Mouse (Mus musculus): ENCODE data around the gene Icosl.
"Not testable (repeated sequence)": the region's sequence is repeated elsewhere in the genome, so short reads cannot be mapped to it uniquely, and the experiment has no call there.

The Icosl gene

DNA sequence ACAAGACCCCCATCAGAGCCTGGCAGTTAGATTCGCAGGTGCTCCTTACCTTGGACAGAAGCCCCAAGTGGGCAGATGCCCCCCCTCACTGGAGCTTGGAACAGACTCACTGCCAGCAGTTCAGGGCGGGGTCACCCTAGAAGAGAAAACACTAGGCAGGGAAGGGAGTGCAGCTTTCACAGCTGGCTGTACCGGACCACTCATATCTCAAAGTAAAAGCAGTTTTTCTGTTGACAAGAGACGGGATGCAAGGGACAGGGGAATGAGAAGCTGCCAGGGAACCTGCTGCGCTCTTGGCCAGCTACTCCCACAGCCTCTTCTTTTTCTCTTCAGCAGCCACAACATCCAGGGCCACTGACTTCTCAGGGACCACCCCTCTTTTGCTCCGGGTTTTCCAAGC is 55.0 kb downstream of the Icosl start:
- DNase-seq = peak; percentile 36

DNA sequence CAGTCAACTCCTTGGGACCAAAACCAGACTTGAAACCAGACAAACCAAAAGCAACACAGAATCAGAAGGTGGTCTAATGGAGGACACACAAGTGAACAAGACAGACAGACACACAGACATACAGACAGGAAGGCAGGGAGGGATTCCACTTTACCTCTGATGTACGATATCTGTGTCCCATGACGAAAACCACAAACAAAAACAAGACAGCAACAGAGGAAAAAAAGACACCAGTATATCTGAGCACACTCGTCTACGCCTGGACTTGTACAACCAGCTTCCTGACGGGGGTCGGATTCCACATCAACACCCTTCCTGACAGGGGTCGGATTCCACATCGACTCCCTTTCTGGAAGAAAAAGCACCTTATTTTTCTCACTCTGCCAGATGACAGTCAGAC is 56.0 kb downstream of the Icosl start:
- not testable (repeated sequence) for DNase-seq

DNA sequence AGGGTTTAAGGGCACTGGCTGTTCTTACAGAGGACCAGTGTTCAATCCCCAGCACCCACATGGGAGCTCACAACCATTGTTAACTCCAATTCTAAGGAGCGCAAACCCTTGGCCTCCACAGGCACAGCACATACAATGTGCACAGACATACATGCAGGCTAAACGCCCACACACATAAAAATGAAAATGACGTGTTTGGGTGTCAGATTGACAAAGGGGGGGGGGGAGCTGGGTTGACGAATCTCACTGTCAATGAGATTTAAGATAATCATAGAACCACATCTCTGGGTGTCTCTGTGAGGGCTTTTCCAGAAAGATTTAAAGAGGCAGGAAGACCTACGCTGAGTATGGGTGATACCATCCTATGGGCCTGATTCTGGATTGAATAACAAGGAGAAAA is 57.2 kb downstream of the Icosl start:
- DNase-seq = no peak

DNA sequence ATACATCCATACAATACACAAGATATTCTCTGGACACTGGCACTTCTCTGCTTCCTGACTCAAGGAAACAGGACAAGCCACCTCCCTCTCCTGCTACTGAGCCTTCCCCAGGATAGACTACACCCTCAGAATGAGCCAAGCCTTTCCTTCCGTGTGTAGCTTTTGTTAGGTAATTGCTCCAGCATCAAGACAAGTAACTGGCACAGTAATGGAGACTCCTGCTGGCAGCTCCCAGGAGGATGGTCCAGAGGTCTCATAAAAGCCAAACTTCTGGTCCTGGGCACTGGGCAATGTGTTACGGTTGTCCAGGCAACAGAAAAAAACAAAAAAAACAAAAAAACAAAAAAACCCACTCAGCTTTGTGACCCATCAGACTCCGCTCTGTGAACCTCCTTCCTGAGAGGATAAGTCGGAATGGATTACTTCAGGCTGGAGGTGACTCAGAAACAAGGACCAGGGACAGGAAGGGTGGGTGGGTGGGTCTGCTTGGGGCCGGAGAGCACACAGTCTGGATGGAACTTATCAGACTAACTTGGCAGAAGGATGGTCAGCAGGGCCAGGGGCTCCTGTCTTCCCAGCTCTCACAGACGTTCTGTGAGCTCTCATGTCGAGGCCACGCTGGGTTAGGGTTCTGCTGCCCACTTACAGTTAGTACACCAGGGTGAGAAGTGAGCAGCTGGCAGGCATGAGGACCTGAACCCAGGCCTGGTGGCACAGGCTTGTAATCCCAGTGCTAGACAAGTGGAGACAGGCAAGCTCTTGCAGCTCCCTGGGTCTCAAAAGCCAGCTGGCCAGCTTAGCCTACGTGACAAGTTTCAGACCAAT is 58.2 kb downstream of the Icosl start:
- peak; percentile 52 for DNase-seq

DNA sequence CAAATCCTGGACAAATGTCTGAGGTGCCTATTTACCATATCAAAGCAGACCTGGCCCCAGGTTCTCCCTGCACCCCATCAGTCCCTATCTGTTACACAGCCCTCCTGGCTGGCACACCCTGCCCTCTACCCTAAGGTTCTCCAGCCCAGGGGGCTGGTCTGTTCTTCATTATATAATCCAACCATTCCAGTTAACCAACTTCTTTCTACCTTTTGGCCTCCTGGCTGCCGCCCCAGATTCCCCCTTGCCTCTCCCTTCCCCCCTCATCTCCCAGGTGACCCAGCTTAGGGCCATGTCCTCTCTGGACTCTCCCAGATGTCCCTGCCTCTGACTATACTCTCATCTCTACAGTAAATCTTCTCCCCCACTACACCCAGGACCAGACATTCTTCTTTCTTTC is 58.8 kb downstream of the Icosl start:
- DNase-seq = peak; percentile 55

DNA sequence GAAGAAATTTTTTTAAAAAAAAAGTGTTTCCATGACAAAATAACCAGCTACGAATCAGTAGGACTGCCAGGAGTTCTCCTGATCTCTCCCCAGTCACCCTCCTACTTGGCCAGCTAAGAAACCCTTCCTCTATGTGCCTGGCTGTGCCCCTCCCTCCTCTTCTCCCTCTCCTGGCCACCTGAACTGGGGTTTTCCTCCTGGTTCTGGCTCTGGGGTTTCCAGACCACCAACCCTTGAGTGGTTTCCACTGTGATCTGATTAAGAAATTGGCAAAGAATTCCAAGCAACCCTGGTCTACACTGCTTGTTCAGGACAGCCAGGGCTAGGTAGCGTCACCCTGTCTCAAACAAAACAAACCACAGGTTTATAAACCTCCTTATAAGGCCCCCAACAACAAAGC is 59.5 kb downstream of the Icosl start:
- no peak for DNase-seq

DNA sequence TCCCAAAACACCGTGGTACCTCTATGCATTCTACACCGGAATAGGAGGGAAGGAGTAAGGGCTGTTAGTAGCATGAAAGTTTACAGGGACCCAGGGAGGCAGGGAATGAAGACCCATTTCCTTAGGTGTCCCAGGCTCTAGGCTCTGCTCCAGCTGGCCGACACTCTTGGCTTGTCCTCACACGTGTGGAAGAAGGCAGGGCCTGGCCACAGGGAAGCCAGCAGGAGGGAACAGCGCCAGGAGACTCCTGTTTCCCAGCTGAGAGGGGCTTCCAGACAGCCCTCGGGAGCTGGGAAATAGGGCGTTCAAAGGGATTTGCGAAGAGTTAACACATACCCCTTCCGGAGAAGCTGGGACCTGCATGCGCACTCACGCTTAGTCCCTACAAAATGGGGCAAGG is 60.3 kb downstream of the Icosl start:
- peak; percentile 44 for DNase-seq

DNA sequence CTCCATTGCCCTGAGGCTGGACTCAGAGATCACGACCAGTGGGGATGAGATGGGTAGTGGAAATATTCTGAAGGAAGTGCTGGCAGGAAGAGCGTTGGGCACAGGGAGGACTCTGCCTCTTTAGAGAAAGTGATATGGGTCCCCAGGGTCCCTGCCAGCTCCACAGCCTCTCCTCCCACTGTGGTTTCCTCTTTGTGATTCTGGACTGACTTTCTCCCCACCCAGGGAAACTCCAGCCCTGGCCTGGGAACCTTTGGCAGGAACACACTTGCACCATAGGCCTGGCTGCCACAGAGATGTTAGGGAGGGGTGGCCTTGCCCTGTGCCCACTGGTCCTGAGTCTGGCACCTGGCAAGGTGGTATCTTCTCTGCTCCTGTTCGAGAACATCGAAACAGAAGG is 60.9 kb downstream of the Icosl start:
- DNase-seq = no peak

Data from kidney, postnatal 14 days (tissue).